Mouse (Mus musculus) neutrophil, adult 5-6 weeks (primary cell): ENCODE data around the gene Gm43191. TPM values are rescaled to one million over a fixed set of nuclear protein-coding genes. Genes with fewer than 3 reads are reported as not detected.

Experiments used
- total RNA-seq: library from RNA; stranded (forward); fragments of 200-1000 nt; gene quantifications from 2 replicates; pipeline ENCODE4 v1.2.3, GENCODE M21; 2017

The Gm43191 gene
- total RNA-seq, 1 experiment from 2014 or later, result not detected

Other genes with a start within 250 kb of the Gm43191 start
- 18.9 and 25.5 TPM in 2 replicates for gene Rtca, start 173.1 kb downstream of the Gm43191 start, total RNA-seq
- gene Dbt, start 168.2 kb downstream of the Gm43191 start, total RNA-seq, result 8.6 and 8.8 TPM in 2 replicates
- 0.61 and 1.2 TPM in 2 replicates for gene Lrrc39, start 118.3 kb downstream of the Gm43191 start, total RNA-seq
- gene Sass6, start 86.3 kb downstream of the Gm43191 start, total RNA-seq, result 19.8 and 23.4 TPM in 2 replicates
- 48.3 and 55.2 TPM in 2 replicates for gene Trmt13, start 66.7 kb downstream of the Gm43191 start, total RNA-seq
- gene Mfsd14a, start 18.6 kb downstream of the Gm43191 start, total RNA-seq, result 83.7 and 85.7 TPM in 2 replicates
- gene Slc35a3, start 31.6 kb upstream of the Gm43191 start, total RNA-seq, result 34.6 and 40.2 TPM in 2 replicates
- 13.9 and 17.3 TPM in 2 replicates for gene Agl, start 126.9 kb upstream of the Gm43191 start, total RNA-seq
- gene Frrs1, start 178.2 kb upstream of the Gm43191 start, total RNA-seq, result 8.6 and 10.8 TPM in 2 replicates